Mouse (Mus musculus): ENCODE results near the gene Aldh3b1. TPM values are rescaled to one million over a fixed set of nuclear protein-coding genes. Genes with fewer than 3 reads are reported as not detected.

The Aldh3b1 gene
- total RNA-seq, 2 experiments from 2014 or later = 1.8 TPM

GRCm38 (mm10) chr19:3893545-3894116, 36.0 kb downstream of the Aldh3b1 start:
- DNase-seq (ENCODE audit: low spot score) = no peak
- intact Hi-C loops (cut with DNase I) = loop anchor here (5.0 kb wide), 1 partner anchor 89 kb away; no protein-coding TSS in a partner anchor

- intact Hi-C loops (cut with DNase I) = loop anchor here (5.0 kb wide), 1 partner anchor 92 kb away; no protein-coding TSS in a partner anchor
- no peak for DNase-seq (ENCODE audit: low spot score)
Measured at GRCm38 (mm10) chr19:3890181-3890580, 39.4 kb downstream of the Aldh3b1 start.

- no peak for DNase-seq (ENCODE audit: low spot score)
- intact Hi-C loops (cut with DNase I) = no loop called here
Measured at GRCm38 (mm10) chr19:3889096-3889495, 40.5 kb downstream of the Aldh3b1 start.

DNA sequence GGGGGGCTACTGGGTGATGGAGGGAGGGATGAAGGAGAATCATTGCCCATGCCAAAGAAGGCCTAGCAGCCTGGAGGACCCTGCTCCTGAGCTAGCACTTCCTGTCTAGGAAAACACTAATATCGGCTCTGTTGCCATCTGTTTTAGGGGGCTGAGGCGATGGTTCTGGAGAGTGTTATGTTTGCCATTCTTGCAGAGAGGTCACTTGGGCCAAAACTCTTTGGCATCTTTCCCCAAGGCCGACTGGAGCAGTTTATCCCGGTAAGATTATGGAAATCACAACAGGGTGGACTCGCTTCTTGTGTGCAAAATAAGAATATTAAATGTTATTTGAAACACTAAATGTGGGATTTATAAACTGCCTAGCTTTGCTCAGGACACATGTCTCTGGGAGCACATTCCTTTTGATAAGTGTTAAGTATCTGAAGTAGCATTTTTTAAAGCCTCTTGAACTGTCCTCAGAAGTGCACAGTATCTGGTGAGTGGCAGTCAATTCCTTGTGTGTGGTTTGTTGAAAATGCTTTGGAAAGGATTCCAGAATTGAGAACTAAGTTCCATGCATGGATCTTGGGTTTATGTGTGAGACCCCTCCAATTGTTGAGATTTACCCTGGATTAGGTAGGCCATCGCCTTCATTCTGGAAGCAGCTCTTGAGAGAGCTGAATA, 45.1 kb downstream of the Aldh3b1 start:
- intact Hi-C loops (cut with DNase I) = no loop called here
- DNase-seq (ENCODE audit: low spot score) = no peak

- intact Hi-C loops (cut with DNase I) = no loop called here
- DNase-seq (ENCODE audit: low spot score) = no peak
Measured at GRCm38 (mm10) chr19:3882214-3882613, 47.4 kb downstream of the Aldh3b1 start.

- DNase-seq (ENCODE audit: low spot score) = no peak
- intact Hi-C loops (cut with DNase I) = no loop called here
Measured at GRCm38 (mm10) chr19:3880054-3880848, 49.4 kb downstream of the Aldh3b1 start.

GRCm38 (mm10) chr19:3875045-3875444, 54.6 kb downstream of the Aldh3b1 start:
- intact Hi-C loops (cut with DNase I) = no loop called here
- no peak for DNase-seq (ENCODE audit: low spot score)

GRCm38 (mm10) chr19:3872373-3872772, 57.2 kb downstream of the Aldh3b1 start:
- intact Hi-C loops (cut with DNase I) = no loop called here
- no peak for DNase-seq (ENCODE audit: low spot score)

DNA sequence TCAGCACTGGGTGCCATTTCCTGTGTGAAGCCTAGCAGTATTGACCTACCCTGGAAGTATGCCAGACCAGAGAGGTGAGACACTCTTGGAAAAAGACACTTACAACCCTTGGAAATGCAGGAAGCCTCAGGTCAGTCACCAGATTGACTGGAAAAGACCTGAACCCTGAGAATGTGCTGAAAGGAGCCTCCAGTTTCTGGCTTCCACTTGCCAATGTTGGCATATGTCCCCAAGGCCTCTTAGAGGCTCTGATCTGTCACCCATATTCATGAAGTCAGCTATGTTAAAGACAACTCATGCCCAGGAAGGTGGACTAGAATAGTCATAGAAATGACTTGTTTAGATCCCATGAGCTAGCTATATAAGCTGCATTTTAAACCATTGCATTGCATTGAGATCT, 58.1 kb downstream of the Aldh3b1 start:
- intact Hi-C loops (cut with DNase I) = no loop called here
- no peak for DNase-seq (ENCODE audit: low spot score)

DNA sequence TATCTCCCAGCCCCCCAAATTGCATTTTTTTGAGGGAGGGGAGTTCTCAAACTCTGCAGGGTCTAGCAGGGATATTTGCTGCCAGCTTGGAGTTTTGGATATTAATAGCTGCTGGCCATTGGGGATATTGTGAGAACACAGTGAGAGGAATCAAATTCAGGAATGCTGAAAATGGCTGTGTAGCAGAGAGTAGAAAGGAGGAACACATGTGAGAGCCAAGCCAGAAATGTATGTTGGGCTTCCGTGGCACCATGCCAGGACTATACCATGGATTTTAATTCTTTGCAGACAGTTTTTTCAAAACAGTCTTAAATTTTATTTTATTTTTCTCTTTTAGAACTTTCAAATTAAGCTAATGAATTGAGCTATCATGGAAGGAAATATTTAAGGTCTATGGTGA, 61.3 kb downstream of the Aldh3b1 start:
- DNase-seq (ENCODE audit: low spot score) = no peak

GRCm38 (mm10) chr19:3864960-3865359, 64.6 kb downstream of the Aldh3b1 start:
- no peak for DNase-seq (ENCODE audit: low spot score)
- intact Hi-C loops (cut with DNase I) = no loop called here

More for the DNA sequence above, 61.3 kb downstream of the Aldh3b1 start:
- intact Hi-C loops (cut with DNase I) = no loop called here

Other genes starting within 250 kb of the Aldh3b1 start
- 10 to 100 TPM; 49.8 to 52.1 TPM for gene Lrp5, start 243.2 kb downstream of the Aldh3b1 start, total RNA-seq (2021)
- gene 1810055G02Rik, start 221.5 kb downstream of the Aldh3b1 start, total RNA-seq (2021) = 1 to 10 TPM; 7.9 to 8.3 TPM
- gene Kmt5b, start 162.4 kb downstream of the Aldh3b1 start, total RNA-seq (2021) = 10 to 100 TPM; 30.4 to 35.6 TPM
- gene Chka, start 78.0 kb downstream of the Aldh3b1 start, total RNA-seq (2021) = 10 to 100 TPM in 1 of 2 experiments, 1 to 10 TPM in 1; 9.5 to 13.0 TPM
- 1 to 10 TPM; 8.9 to 9.8 TPM for gene Tcirg1, start 22.7 kb downstream of the Aldh3b1 start, total RNA-seq (2021)
- gene Ndufs8, start 17.0 kb downstream of the Aldh3b1 start, total RNA-seq (2021) = 100 to 1,000 TPM; 538 TPM
- 10 to 100 TPM; 19.0 to 20.3 TPM for gene Unc93b1, start 5.4 kb upstream of the Aldh3b1 start, total RNA-seq (2021)
- gene Aldh3b3, start 28.8 kb upstream of the Aldh3b1 start, total RNA-seq (2021) = 1 to 10 TPM in 1 of 2 experiments, under 1 TPM in 1; 0.60 to 1.1 TPM
- under 1 TPM; 0.14 to 0.23 TPM for gene Aldh3b2, start 42.5 kb upstream of the Aldh3b1 start, total RNA-seq (2021)
- 10 to 100 TPM; 20.3 to 21.5 TPM for gene Acy3, start 56.8 kb upstream of the Aldh3b1 start, total RNA-seq (2021)
- not detected for gene Tbx10, start 62.9 kb upstream of the Aldh3b1 start, total RNA-seq (2021)
- gene Nudt8, start 70.8 kb upstream of the Aldh3b1 start, total RNA-seq (2021) = 100 to 1,000 TPM; 109 to 118 TPM
- gene Gm49405, start 70.8 kb upstream of the Aldh3b1 start, total RNA-seq (2021) = 1 to 10 TPM; 2.0 to 2.2 TPM
- gene Doc2g, start 73.5 kb upstream of the Aldh3b1 start, total RNA-seq (2021) = 100 to 1,000 TPM; 148 to 152 TPM
- 1,000 to 10,000 TPM; 1,136 to 1,167 TPM for gene Ndufv1, start 83.0 kb upstream of the Aldh3b1 start, total RNA-seq (2021)
- gene Gstp1, start 108.2 kb upstream of the Aldh3b1 start, total RNA-seq (2021) = 100 to 1,000 TPM; 321 to 327 TPM
- gene Gstp2, start 116.2 kb upstream of the Aldh3b1 start, total RNA-seq (2021) = 100 to 1,000 TPM in 1 of 2 experiments, 10 to 100 TPM in 1; 87.8 to 116 TPM
- not detected for gene Gstp3, start 129.8 kb upstream of the Aldh3b1 start, total RNA-seq (2021)
- gene Cabp2, start 151.8 kb upstream of the Aldh3b1 start, total RNA-seq (2021) = not detected
- 10 to 100 TPM; 36.6 to 45.1 TPM for gene Cdk2ap2, start 167.4 kb upstream of the Aldh3b1 start, total RNA-seq (2021)
- gene Pitpnm1, start 170.2 kb upstream of the Aldh3b1 start, total RNA-seq (2021) = 10 to 100 TPM; 20.8 to 22.1 TPM
- 10 to 100 TPM; 54.2 to 56.8 TPM for gene Aip, start 196.1 kb upstream of the Aldh3b1 start, total RNA-seq (2021)
- gene Gpr152, start 210.0 kb upstream of the Aldh3b1 start, total RNA-seq (2021) = not detected
- under 1 TPM in 1 of 2 experiments, not detected in 1; 0.31 TPM for gene Cabp4, start 214.2 kb upstream of the Aldh3b1 start, total RNA-seq (2021)
- 10 to 100 TPM; 53.4 to 57.6 TPM for gene Coro1b, start 218.8 kb upstream of the Aldh3b1 start, total RNA-seq (2021)
- 1 to 10 TPM in 1 of 2 experiments, under 1 TPM in 1; 0.94 to 1.5 TPM for gene Ptprcap, start 223.8 kb upstream of the Aldh3b1 start, total RNA-seq (2021)
- gene Rps6kb2, start 233.5 kb upstream of the Aldh3b1 start, total RNA-seq (2021) = 10 to 100 TPM; 16.5 to 16.8 TPM
- gene Carns1, start 245.7 kb upstream of the Aldh3b1 start, total RNA-seq (2021) = 10 to 100 TPM; 33.5 to 34.1 TPM

Measured in heart, postnatal 25 days (tissue).